ENCODE assay signal across 33 mouse cellular contexts in genomic region chr7:124050421-124050820, GRCm38 (mm10).
"Had no signal": no experiment of that assay in that cellular context is flagged by ENCODE, and none has a peak within 500 bp of the region (broad histone marks: within the 10 kb centered on the region; RNA-seq: fewer than 3 reads in every experiment).

No protein-coding gene starts in this region.

- H3K27me3 ChIP-seq: limb, embryonic 12.5 days; limb, embryonic 15.5 days; liver, embryonic 12.5 days; liver, embryonic 13.5 days; liver, embryonic 15.5 days; lung, embryonic 15.5 days; megakaryocyte, embryonic 14.5 days; midbrain, embryonic 12.5 days; midbrain, embryonic 13.5 days; midbrain, embryonic 15.5 days; neural tube, embryonic 12.5 days; neural tube, embryonic 13.5 days had no signal

- ATAC-seq: liver, embryonic 12.5 days; liver, postnatal 0 days; lung, postnatal 0 days; midbrain, embryonic 13.5 days; midbrain, embryonic 15.5 days; midbrain, embryonic 16.5 days had no signal

- H3K4me2 ChIP-seq: limb, embryonic 12.5 days; limb, embryonic 13.5 days; limb, embryonic 15.5 days; liver, embryonic 11.5 days; liver, embryonic 12.5 days; liver, embryonic 13.5 days; liver, embryonic 15.5 days; lung, embryonic 14.5 days; lung, embryonic 15.5 days; midbrain, embryonic 11.5 days; midbrain, embryonic 12.5 days; midbrain, embryonic 13.5 days; midbrain, embryonic 15.5 days; neural tube, embryonic 12.5 days; neural tube, embryonic 13.5 days had no signal

- H3K9ac ChIP-seq: limb, embryonic 12.5 days; limb, embryonic 13.5 days; limb, embryonic 15.5 days; liver, embryonic 12.5 days; liver, embryonic 13.5 days; liver, embryonic 14.5 days; liver, embryonic 15.5 days; liver, postnatal 0 days; lung, embryonic 14.5 days; lung, embryonic 15.5 days; midbrain, embryonic 12.5 days; midbrain, embryonic 13.5 days; midbrain, embryonic 15.5 days; neural tube, embryonic 12.5 days; neural tube, embryonic 13.5 days had no signal

- H3K4me1 ChIP-seq: limb, embryonic 15.5 days; liver, embryonic 12.5 days; liver, embryonic 13.5 days; liver, embryonic 15.5 days; lung, embryonic 15.5 days; megakaryocyte, embryonic 14.5 days; midbrain, embryonic 10.5 days; midbrain, embryonic 12.5 days; midbrain, embryonic 13.5 days; midbrain, embryonic 15.5 days; neural tube, embryonic 12.5 days; neural tube, embryonic 13.5 days had no signal

- H3K27ac ChIP-seq: limb, embryonic 10.5 days; limb, embryonic 12.5 days; limb, embryonic 13.5 days; limb, embryonic 15.5 days; liver, embryonic 12.5 days; liver, embryonic 13.5 days; liver, embryonic 14.5 days; liver, embryonic 15.5 days; lung, embryonic 15.5 days; macrophage; midbrain, embryonic 10.5 days; midbrain, embryonic 12.5 days; midbrain, embryonic 13.5 days; midbrain, embryonic 15.5 days; neural tube, embryonic 12.5 days; neural tube, embryonic 13.5 days had no signal

- DNase-seq: left cerebral cortex, postnatal 4 days; liver; liver, embryonic 13.5 days; liver, postnatal 0 days; lung, adult 18-20 months; lung, adult 2 months; lung, embryonic 14.5 days; lung, postnatal 10 days; lung, postnatal 14 days; lung, postnatal 36 days; lung, postnatal 4 days; midbrain, embryonic 14.5 days had no signal

- H3K36me3 ChIP-seq: limb, embryonic 10.5 days; limb, embryonic 12.5 days; limb, embryonic 13.5 days; limb, embryonic 15.5 days; liver, embryonic 12.5 days; liver, embryonic 13.5 days; liver, embryonic 15.5 days; lung, embryonic 15.5 days; midbrain, embryonic 10.5 days; midbrain, embryonic 12.5 days; midbrain, embryonic 13.5 days; midbrain, embryonic 15.5 days; neural tube, embryonic 12.5 days; neural tube, embryonic 13.5 days had no signal

- H3K4me3 ChIP-seq: limb, embryonic 10.5 days; limb, embryonic 12.5 days; limb, embryonic 13.5 days; limb, embryonic 15.5 days; liver, embryonic 12.5 days; liver, embryonic 13.5 days; liver, embryonic 15.5 days; lung, embryonic 15.5 days; megakaryocyte, embryonic 14.5 days; midbrain, embryonic 10.5 days; midbrain, embryonic 12.5 days; midbrain, embryonic 13.5 days; midbrain, embryonic 15.5 days; myocyte; neural tube, embryonic 12.5 days; neural tube, embryonic 13.5 days had no signal

- H3K9me3 ChIP-seq: limb, embryonic 10.5 days; limb, embryonic 12.5 days; limb, embryonic 13.5 days; limb, embryonic 15.5 days; liver, embryonic 12.5 days; liver, embryonic 13.5 days; liver, embryonic 15.5 days; lung, embryonic 15.5 days; midbrain, embryonic 10.5 days; midbrain, embryonic 12.5 days; midbrain, embryonic 13.5 days; midbrain, embryonic 15.5 days; neural tube, embryonic 12.5 days had no signal
